Mouse (Mus musculus) cerebellum, postnatal 4 days (tissue): ENCODE results near the gene Rnase10.
"Not testable (repeated sequence)": the region's sequence is repeated elsewhere in the genome, so short reads cannot be mapped to it uniquely, and the experiment has no call there.

Source experiments
- DNase-seq, 2 experiments: peaks; one replicate each; pipeline ENCODE4 v3.0.0; 2022; ENCODE audit warnings: low spot score in 2 of 2, mixed read lengths in 1 of 2

Gene Rnase10

DNA sequence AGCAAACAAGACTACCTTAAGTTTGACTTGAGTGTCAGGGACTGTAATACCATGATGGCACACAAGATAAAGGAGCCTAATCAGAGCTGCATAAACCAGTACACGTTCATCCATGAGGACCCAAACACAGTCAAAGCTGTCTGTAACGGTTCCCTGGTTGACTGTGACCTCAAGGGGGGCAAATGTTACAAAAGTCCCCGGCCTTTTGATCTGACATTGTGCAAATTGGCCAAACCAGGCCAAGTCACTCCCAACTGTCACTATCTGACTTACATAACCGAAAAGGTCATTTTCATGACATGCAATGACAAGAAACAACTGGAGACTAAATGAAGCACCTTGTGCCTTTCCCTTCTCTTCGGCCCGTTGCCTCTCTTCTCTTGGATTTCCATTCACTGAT, 2.0 kb downstream of the Rnase10 start:
- DNase-seq, result no peak

GRCm38 (mm10) chr14:51014724-51015123, 7.2 kb downstream of the Rnase10 start:
- DNase-seq, result not testable (repeated sequence)

GRCm38 (mm10) chr14:51015780-51016179, 8.2 kb downstream of the Rnase10 start:
- no peak for DNase-seq

DNA sequence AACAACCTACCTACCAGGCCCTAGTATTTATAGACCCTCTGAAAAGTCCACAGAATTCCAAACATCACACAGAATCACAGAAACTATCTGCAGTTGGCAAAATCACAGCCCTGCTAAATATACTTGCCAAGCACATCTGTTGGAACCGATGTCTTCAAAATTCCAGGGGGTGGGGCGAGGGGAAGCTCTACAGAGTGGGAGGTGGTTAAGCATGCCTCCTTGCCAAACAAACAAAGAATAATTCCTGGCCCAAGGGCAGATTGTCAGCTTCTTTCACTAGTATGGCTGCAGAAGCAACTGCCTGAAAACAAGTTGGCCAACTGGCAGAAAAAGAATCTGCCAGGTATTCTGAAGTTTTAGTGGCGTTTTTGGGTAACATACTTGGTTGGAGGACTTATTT, 9.7 kb downstream of the Rnase10 start:
- no peak for DNase-seq

- no peak for DNase-seq
Observed at GRCm38 (mm10) chr14:51023457-51023856, 15.9 kb downstream of the Rnase10 start.

DNA sequence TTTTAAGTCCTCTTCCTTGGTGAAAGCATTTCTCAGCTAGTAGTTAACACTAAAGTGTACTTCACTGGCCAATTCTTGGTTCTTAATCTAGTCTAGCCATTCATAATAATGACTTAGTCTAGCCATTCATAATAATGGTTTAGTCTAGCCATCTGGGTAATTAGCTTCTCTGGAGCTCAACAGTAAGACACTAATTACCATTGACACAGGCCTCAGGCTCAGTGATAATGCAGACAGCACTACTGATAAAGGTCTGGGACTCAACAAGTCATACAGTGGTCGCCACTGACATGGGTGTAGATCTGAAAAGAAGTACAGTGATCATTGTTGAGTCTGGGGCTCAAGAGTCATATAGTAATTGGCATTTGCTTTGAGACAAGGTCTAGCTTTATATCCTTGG, 17.3 kb downstream of the Rnase10 start:
- DNase-seq, result no peak

- peak in 1 of 2 experiments; percentile 47 for DNase-seq
Observed at GRCm38 (mm10) chr14:51026391-51027133, 19.0 kb downstream of the Rnase10 start.

- no peak for DNase-seq
Observed at GRCm38 (mm10) chr14:51027387-51028155, 20.0 kb downstream of the Rnase10 start.

DNA sequence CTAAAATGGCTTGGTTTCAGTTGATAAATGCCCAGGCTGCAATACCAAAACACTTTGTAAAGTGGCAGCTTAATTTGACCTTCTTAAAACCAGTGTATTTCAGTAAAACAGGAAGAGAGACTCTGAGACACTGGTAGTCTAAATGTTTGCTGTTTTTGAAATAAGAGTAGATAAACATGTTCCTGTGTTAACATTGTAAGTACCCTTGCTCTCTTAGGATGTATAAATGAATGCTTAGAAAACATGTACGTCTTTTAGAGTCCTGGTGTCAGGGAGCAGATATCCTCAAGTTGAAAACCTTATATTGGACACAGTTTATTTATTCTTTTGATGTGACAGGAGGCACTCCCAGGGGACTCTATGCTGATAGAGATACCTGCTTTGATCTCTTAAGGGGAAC, 27.7 kb downstream of the Rnase10 start:
- no peak for DNase-seq

DNA sequence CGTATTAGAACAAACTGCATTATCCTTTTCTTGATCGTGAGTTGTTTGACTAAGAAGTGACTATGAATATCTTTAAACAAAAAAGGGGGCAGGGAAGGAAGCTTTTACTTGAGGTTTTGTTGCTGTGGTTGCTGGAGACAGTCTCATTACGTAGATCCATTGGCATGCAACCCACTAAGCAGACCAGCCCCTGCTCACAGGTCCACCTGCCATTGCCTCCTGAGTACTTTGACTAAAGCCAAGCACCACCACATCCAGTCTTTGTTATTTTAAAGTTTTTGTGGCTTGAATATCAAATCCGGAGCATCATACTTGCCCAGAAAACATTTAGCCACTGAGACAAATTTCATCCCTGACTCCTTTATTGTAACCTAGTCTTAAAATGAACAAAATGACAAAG, 28.7 kb downstream of the Rnase10 start:
- DNase-seq, result no peak

DNA sequence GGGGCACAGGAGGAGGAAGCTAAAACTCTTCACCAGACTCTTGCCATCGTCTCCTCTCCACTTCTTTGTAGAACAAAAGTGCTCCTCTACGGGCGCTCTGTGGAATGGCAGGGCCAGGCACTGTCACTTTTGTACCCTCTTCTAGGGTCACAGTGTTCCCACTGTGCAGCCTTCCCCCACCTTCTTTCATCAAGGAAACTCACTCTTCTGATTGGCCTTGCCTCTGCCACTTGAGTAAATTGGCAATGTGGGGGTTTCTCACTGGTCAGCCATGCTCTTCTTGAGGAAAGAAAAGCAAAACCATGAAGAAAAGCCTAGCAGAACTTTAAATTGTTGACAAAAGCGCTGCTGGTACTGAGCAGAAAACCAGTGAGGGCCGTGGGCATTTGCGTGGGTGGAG, 34.2 kb downstream of the Rnase10 start, which contains the start of gene Rnase9:
Gene Rnase9, minus strand, starts transcription at position 101 of the 400 bp plus-strand sequence.
- DNase-seq, result no peak

DNA sequence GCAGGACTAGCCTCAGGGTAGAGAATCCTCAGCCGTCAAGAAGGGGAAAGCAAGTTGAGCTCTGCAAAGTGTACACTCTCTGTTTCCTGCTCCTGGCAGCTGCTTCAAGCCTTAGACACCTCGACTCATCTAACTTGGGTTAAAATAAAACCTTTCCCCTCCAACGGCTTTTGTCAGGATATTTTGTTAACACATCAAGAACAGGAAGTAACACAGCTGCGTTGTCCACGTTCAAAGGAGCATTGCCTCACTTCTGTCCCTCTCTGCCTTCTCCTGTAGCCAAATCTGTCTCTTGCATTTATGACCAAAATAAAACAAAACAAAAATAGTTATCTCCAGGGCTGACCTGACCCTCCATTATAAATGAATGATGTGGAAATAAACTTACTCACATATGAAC, 40.3 kb downstream of the Rnase10 start:
- DNase-seq, result no peak

DNA sequence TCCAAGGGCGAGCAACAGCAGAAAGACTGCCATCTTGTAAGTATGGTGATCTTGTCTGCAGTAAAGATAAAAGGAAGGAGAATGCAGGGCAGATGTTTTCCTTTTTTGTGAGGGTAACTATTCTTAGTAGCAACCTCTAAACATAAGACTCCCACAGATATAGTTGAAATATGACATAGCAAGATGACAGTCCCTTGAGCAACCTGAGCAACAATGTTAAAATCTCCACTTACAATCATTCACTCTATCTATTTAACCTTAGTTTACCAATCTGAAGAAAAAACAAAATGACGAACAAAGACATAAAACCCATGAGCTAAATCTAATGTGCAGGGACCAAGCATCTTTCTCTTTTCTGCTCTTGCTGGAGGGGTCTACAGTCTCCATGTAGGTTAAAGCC, 42.5 kb downstream of the Rnase10 start, which contains the start of gene Rnase11:
Gene Rnase11, minus strand, starts transcription at position 101 of the 400 bp plus-strand sequence.
- DNase-seq, result no peak

DNA sequence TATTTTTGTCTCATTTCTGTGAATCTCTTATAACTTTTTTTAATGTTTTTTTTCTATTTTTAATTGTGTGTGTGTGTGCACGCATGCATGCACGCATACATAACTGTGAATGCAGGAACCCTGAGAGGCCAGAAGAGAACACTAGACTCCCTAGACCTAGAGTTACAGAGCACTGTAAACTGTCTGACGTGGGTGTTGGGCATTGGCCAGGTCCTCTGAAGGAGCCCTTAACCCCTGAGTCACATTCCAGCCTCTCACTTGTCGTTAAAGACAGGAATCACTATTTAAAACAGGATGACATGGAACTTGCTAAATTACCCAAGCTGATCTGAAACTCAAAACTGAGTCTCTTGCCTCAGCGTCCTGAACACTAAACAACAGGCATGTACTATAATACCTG, 44.4 kb downstream of the Rnase10 start:
- DNase-seq, result no peak

DNA sequence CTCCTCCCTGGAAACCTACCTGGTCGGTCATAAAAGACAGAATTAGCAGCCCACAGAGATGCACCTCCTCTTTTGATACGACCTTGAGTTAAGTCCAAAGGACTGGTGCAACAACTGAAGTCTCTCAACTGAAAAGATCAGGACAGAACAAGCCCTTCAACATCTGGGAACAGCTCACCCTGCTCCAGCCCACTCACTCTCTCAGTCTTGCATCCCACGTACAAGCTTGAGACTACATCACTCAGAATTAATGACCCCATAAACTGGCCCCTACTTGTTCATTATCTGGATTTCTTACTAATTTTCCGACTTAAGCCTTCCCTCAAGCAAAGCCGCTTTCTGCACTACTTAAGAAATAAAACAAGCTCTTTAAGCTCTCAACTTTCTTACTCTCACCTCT, 45.6 kb downstream of the Rnase10 start:
- no peak for DNase-seq

- no peak for DNase-seq
Observed at GRCm38 (mm10) chr14:51054243-51055237, 47.0 kb downstream of the Rnase10 start.

DNA sequence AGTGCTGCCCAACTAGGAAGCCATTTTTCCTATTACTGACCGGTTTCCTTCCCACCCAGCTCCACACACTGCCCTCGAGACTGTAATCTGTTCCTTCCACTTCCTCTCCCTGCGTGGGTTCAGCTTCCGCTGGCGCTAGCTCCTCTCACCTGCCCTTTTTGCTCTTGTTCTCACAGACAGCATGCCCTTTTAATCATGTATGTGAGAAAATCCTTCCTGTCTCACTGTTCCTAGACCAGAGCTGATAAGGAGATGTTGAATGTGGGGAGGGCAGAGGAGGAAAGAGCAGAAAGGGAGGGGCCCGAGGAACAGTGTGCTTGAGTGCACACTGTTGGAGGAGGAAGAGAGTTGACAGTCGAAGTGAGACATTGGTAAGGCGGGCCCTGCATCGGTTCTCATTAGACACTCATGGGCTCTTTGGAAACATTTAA, 49.9 kb downstream of the Rnase10 start, which contains the start of gene Rnase12:
Gene Rnase12, minus strand, starts transcription at position 261 of the 431 bp plus-strand sequence.
- no peak for DNase-seq
